Mouse (Mus musculus) lung, adult 2 months (tissue): ENCODE results near the gene Kdm2a.

ENCODE experiments used
- CTCF ChIP-seq: fragments of 200-500 bp; IDR thresholded peaks from 2 replicates; pipeline ENCODE4 v1.5.1; 2011; ENCODE audit warnings: mild to moderate bottlenecking, low read length, control low read depth; ENCODE audit not compliant: insufficient read depth
- POLR2A ChIP-seq: fragments of 200-500 bp; IDR thresholded peaks from 2 replicates; pipeline ENCODE4 v1.6.1; 2011; ENCODE audit warnings: low read depth, mild to moderate bottlenecking, control low read depth, low read length, borderline replicate concordance; ENCODE audit errors: extremely low read depth

DNA sequence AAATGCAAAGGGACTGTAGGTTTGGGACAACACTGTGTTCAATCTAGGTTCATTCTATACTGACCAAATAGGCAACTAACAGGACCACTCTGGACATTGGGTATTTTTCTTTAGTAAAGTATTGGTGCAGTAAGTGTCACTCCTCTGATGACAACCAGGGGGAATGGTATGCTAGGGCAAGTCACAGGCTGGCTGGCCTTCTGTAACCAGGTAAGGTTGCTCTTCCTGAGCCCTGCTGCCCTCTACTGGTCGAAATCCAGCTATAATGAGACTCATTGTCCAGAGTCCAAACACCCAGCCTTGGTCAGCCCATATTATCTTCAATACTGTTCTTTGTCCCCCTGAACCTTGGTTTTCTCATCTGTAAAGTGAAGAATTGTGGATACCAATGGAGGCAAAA, 19.1 kb upstream of the Kdm2a start:
- TF ChIP-seq POLR2A = no peak
- TF ChIP-seq CTCF = peak; percentile 87
